Mouse (Mus musculus) heart, adult 2 months (tissue): ENCODE results near the gene Cep63. TPM values are rescaled to one million over a fixed set of nuclear protein-coding genes. Genes with fewer than 3 reads are reported as not detected.
A peak's percentile ranks its signal among the peaks of the same experiment; 100 is the strongest.

Experiments used
- DNase-seq, 2 experiments: peaks; one replicate each; pipeline ENCODE4 v3.0.0; 2021
- H3K27ac ChIP-seq: fragments of 200-600 bp; 2 replicates; pipeline ENCODE4 v1.8.1; 2022
- H3K27me3 ChIP-seq: fragments of 200-500 bp; 2 replicates; pipeline ENCODE4 v1.6.1; 2012; ENCODE audit warnings: mild to moderate bottlenecking, low read length, inconsistent platforms, mixed read lengths; ENCODE audit not compliant: control insufficient read depth, insufficient read depth
- H3K36me3 ChIP-seq: fragments of 200-500 bp; 2 replicates; pipeline ENCODE4 v1.6.1; 2012; ENCODE audit warnings: low read length, inconsistent platforms; ENCODE audit not compliant: control insufficient read depth, insufficient read depth
- H3K4me1 ChIP-seq: fragments of 200-500 bp; 2 replicates; pipeline ENCODE4 v1.6.1; 2011; ENCODE audit warnings: low read length; ENCODE audit not compliant: control insufficient read depth, insufficient read depth
- H3K4me3 ChIP-seq: fragments of 200-600 bp; 2 replicates; pipeline ENCODE4 v1.8.1; 2022
- H3K79me2 ChIP-seq: fragments of 200-500 bp; replicated peaks from 2 replicates; pipeline ENCODE4 v1.6.1; 2012; ENCODE audit warnings: mild to moderate bottlenecking, inconsistent platforms, low read length, moderate library complexity, mixed read lengths; ENCODE audit not compliant: control insufficient read depth, insufficient read depth
- H3K9ac ChIP-seq: fragments of 200-500 bp; 2 replicates; pipeline ENCODE4 v1.6.1; 2012; ENCODE audit warnings: low read depth, mild to moderate bottlenecking, control low read depth, inconsistent platforms, low read length, mixed read lengths
- CTCF ChIP-seq: fragments of 200-600 bp; IDR thresholded peaks from 2 replicates; pipeline ENCODE4 v1.8.1; 2022; ENCODE audit warnings: antibody characterized with exemption, mild to moderate bottlenecking, moderate library complexity
- EP300 ChIP-seq: fragments of 200-500 bp; IDR thresholded peaks from 2 replicates; pipeline ENCODE4 v1.6.1; 2011; ENCODE audit warnings: low read depth, low read length, control low read depth; ENCODE audit not compliant: insufficient read depth
- POLR2A ChIP-seq: fragments of 200-500 bp; IDR thresholded peaks from 2 replicates; pipeline ENCODE4 v1.6.1; 2011; ENCODE audit warnings: mild to moderate bottlenecking, low read depth, low read length, control low read depth; ENCODE audit not compliant: insufficient read depth
- WGBS: fragments of 180-500 bp; shearing (Covaris S2); methylation state at CpG from one replicate; pipeline ENCODE4 v1.1.7; 2018; 5-methylcytosine and 5-hydroxymethylcytosine counted together
- intact Hi-C: fragments of 180-260 bp; cut with DNase I; formaldehyde crosslinking; loops from one replicate; pipeline ENCODE4 v1.15.1; 2025
- polyA plus RNA-seq: library from polyadenylated mRNA; depleted of rRNA; stranded (reverse); fragments of >200 nt; gene quantifications from 2 replicates; pipeline ENCODE4 v1.2.3, GENCODE M21; 2012
- total RNA-seq, 2 experiments: library from RNA; stranded (reverse); gene quantifications; 2 replicates each; pipeline ENCODE4 v1.2.3; 2021

The Cep63 gene
- total and polyA plus RNA-seq, 3 experiments: 7.3 to 57.5 (median 49.4) TPM

DNA sequence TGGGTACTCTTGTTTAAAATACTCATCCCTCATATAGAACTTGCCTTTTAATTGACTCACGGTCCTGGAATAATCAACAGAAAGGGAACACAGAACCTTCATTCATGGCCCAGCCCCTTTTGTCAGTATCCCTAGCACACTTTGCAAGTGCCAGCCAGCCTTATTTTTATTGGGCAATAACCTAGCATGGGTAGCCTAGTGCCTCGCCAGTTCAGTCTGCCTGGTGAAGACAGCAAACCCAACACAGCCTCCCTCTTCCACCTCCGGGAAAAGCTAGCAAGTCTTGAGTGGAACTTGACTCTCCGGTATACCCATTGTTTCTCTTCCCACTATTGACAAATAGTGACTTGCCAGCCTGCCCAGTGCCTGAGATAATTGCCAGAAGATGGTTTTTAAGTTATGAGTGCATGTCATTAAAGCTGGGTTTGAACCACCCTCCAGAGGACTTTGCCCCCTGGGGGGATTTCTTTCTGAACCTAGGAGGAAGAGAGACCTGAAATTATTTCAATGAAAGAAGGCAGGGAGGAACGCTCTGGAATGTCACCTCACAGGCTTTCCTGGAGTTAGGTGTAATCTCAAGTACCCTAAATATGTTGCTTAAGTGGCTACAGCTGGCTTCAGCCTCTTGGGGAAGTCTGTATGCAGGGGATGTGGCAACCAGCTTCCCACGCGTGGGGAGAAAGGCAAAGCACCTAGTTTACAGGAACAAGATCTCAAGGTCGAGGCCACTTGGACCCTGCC is 30.2 kb upstream of the Cep63 start:
- intact Hi-C loops: no loop called here
- H3K36me3 ChIP-seq: no peaks in the 10 kb centered on the region
- WGBS: 69% methylated on average over 8 of the region's 8 CpGs
- no peak overlapping the region for H3K9ac ChIP-seq
- no peak overlapping the region for H3K27ac ChIP-seq
- H3K79me2 ChIP-seq: no peaks in the 10 kb centered on the region
- no peaks in the 10 kb centered on the region for H3K4me1 ChIP-seq
- H3K4me3 ChIP-seq: no peak overlapping the region
- TF ChIP-seq POLR2A (no peak), CTCF (no peak), EP300 (no peak)
- no peak for DNase-seq
- H3K27me3 ChIP-seq: no peaks in the 10 kb centered on the region

DNA sequence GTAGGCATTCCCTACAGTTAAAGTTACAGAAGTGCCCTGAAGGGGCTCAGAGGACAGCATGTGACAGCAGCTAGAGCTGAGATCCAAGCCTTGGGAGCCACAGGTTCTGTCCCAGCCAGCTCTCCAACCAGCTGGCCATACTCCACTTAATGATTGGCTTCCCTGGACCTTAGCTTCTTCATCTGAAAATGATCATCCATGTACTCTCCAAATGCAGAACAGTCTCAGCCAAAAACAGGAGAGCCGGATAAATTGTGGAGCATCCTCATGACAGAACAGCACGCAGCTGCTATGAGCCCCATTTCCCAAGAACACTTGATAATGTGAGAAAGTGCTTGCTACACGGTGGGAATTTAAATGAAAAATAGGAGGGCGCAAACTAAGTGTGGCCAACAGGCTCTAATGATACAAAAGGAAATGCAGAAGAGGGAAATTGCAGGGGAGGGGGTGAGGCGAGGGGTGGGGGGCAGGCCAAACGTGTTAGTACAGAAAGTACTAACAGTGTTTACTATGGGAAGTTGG is 24.9 kb upstream of the Cep63 start:
- Histone ChIP-seq H3K9ac (no peak overlapping the region), H3K27ac (no peak overlapping the region), H3K27me3 (no peaks in the 10 kb centered on the region), H3K36me3 (no peaks in the 10 kb centered on the region), H3K79me2 (no peaks in the 10 kb centered on the region), H3K4me3 (no peak overlapping the region), H3K4me1 (peaks cover 2% of the 10 kb centered on the region)
- 61% methylated on average over 6 of the region's 6 CpGs for WGBS
- intact Hi-C loops: loop anchor here (5.0 kb wide), 1 partner anchor 41 kb away; no protein-coding TSS in a partner anchor
- no peak for TF ChIP-seq EP300
- no peak for TF ChIP-seq CTCF
- no peak for TF ChIP-seq POLR2A
- DNase-seq: no peak

DNA sequence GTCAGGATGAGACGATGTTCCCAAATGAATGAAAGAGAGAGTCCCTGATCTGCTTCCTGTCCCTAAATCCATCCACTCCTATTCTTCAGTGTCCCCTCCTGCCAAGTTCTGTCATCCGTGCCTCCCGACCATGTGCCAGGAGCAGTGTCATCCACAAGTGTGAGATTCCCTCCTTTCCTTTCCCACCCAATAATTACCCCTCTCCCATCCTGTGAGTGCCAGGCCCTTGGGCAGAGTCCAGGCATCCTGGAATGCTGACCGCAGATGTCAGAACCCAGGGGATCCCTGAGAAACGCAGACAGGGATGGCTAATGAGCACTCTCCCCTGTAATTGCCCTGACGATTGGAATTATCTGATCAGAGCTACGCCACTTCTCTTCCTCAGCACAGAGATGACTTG is 24.3 kb upstream of the Cep63 start:
- H3K79me2 ChIP-seq: no peaks in the 10 kb centered on the region
- DNase-seq: no peak
- 36% methylated on average over 7 of the region's 7 CpGs for WGBS
- H3K27me3 ChIP-seq: no peaks in the 10 kb centered on the region
- H3K4me3 ChIP-seq: no peak overlapping the region
- H3K27ac ChIP-seq: no peak overlapping the region
- no peak overlapping the region for H3K9ac ChIP-seq
- TF ChIP-seq EP300: no peak
- TF ChIP-seq CTCF: no peak
- no peak for TF ChIP-seq POLR2A
- H3K4me1 ChIP-seq: peaks cover 2% of the 10 kb centered on the region
- no peaks in the 10 kb centered on the region for H3K36me3 ChIP-seq
- intact Hi-C loops: loop anchor here (5.0 kb wide), 1 partner anchor 42 kb away; no protein-coding TSS in a partner anchor

DNA sequence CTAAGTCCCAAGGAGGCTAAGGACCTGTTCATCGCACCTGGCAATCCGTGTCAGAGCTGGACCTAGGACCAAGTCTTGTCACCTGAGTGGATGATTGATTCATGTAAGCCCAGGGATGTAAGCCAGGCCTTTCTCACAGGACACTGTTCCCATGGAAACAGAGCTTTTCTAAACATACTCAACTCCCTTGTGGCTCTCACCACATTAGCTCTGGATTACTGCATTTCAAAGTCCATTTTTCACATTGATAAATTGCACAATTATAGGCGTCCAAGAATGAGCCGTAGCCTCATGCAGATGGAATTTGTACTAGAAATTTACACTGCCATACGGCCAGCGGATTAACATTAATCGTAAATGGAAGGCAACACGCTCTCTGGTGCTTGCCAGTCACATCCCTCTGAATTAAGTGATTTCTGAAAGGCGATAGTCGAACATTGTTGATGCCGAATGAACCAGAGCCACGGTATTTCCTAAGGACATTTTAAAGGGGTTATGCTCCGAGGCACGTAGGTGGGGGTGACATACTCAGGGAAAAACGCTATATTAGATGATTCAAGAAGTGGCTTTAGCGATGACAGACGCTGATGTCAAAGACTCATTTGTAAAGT is 23.7 kb upstream of the Cep63 start:
- peak in 1 of 2 experiments; percentile 24 for DNase-seq
- WGBS: 70% methylated on average over 17 of the region's 17 CpGs
- TF ChIP-seq POLR2A (no peak), CTCF (no peak), EP300 (no peak)
- H3K36me3 ChIP-seq: no peaks in the 10 kb centered on the region
- intact Hi-C loops: loop anchor here (5.0 kb wide), 1 partner anchor 42 kb away; no protein-coding TSS in a partner anchor
- H3K27me3 ChIP-seq: no peaks in the 10 kb centered on the region
- H3K4me3 ChIP-seq: no peak overlapping the region
- H3K79me2 ChIP-seq: no peaks in the 10 kb centered on the region
- H3K4me1 ChIP-seq: peaks cover 2% of the 10 kb centered on the region
- no peak overlapping the region for H3K27ac ChIP-seq
- no peak overlapping the region for H3K9ac ChIP-seq

DNA sequence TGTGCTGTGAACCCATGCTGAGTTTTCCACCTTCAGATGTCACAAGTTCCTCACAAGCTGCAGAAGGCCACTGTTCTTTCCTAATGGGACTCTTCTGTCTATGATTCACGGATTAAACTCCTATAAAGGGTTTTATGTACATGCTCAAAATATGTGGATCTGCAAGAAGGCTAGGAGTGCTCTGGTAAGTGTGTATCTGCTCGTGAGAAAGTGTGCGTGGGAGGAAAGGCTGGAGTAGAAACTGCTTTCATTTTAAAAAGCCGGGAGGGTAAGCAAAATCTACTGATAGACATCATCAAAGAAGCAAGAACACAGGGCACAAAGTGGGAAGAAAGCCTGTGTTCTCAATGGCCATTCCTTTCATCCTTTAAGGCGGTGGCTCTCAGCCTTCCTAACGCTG is 20.7 kb upstream of the Cep63 start:
- H3K79me2 ChIP-seq: no peaks in the 10 kb centered on the region
- peaks cover 7% of the 10 kb centered on the region for H3K4me1 ChIP-seq
- no peak overlapping the region for H3K9ac ChIP-seq
- no peak for TF ChIP-seq CTCF
- TF ChIP-seq POLR2A: no peak
- TF ChIP-seq EP300: no peak
- no peaks in the 10 kb centered on the region for H3K36me3 ChIP-seq
- no peak for DNase-seq
- H3K4me3 ChIP-seq: no peak overlapping the region
- intact Hi-C loops: no loop called here
- WGBS: 76% methylated on average over 6 of the region's 6 CpGs
- no peak overlapping the region for H3K27ac ChIP-seq
- no peaks in the 10 kb centered on the region for H3K27me3 ChIP-seq

DNA sequence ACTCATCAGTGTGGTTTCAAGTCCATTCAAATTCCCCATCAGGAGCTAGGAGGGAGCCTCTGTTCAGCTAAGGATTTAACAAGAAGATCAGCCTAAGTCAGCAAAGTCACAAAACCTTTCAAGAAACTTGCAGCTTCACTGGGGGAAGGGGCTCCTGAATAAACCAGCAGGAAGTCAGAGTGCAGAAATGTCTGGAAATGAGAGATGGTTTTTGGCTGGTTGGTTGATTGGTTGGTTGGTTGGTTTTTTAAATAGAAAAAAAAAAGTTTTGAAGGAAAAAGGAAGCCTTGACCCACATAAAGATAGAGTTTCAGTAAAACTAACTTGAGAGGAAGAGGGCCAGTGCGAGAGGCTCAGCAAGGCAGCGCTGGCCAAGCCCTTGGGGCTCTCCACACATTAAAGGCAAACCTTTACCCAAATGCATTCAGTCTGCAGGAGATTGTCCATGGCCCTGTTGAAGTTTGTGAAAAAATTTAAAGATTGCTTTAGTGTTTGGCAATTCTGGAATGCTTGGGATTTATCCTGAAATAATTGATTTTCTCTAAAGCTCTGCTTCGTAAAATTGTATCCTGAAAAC is 18.9 kb upstream of the Cep63 start:
- H3K9ac ChIP-seq: no peak overlapping the region
- H3K27me3 ChIP-seq: no peaks in the 10 kb centered on the region
- intact Hi-C loops: no loop called here
- no peak for TF ChIP-seq CTCF
- no peak for TF ChIP-seq POLR2A
- TF ChIP-seq EP300: no peak
- no peaks in the 10 kb centered on the region for H3K79me2 ChIP-seq
- H3K27ac ChIP-seq: no peak overlapping the region; the same call in 1 of the 2 replicates
- no peak overlapping the region for H3K4me3 ChIP-seq
- no peaks in the 10 kb centered on the region for H3K36me3 ChIP-seq
- no peak for DNase-seq
- WGBS: 84% methylated on average over 3 of the region's 3 CpGs
- peaks cover 7% of the 10 kb centered on the region for H3K4me1 ChIP-seq
